Mouse (Mus musculus): ENCODE data around the gene Gm10974. TPM values are rescaled to one million over a fixed set of nuclear protein-coding genes. Genes with fewer than 3 reads are reported as not detected.

The Gm10974 gene
- total and polyA plus RNA-seq, 3 experiments = not detected

DNA sequence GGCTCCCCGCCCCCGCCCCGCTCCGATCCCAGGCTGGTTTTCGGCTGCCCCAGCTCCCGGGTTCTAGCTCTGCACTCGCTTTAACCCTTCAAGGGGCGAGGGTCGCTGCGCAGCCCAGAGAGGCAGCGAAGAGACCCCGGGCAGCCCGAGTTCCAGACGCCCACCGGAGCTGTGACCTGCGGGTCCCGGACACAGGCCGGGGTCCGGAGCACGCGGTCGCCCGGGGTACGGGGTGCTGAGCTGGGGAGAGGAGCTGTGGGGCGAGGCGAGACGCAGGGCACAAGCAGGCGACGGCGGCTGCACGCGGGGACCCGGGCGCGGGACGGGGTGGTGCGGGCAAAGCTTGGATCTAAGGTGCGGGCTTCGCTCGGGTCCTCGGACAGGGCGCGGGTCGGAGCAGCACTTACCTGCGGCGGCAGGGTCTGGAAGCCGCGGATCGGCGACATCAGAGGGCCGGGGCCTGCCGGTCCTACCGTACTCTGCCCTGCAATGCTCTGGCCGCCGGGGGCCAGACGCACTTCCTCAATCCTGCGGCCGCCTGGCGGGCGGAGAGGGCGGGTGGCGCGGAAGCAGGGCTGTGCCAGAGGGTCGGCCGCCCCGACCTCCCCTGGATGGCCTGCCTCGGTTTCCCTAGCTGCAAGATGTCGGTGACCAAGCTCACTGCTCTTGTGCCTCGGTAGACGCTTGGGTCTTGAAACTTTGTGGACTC is 22.3 kb downstream of the Gm10974 start, which contains the start of gene Lrrk1:
Lrrk1 (minus strand) TSS at position 538 of the 709 bp plus-strand sequence.
- 1% methylated on average over 70 of the region's 70 CpGs for WGBS
- peaks cover 9% of the 10 kb centered on the region for H3K4me1 ChIP-seq (ENCODE audit: control insufficient read depth, insufficient read depth, low read length)
- peaks cover 4% of the 10 kb centered on the region; the same call in 1 of the 2 replicates for H3K36me3 ChIP-seq (ENCODE audit: control insufficient read depth, insufficient read depth, low read length)
- H3K9ac ChIP-seq (ENCODE audit: low read depth, low read length) = peak within 1 kb of the TSS; percentile 90
- peak within 1 kb of the TSS; percentile 76 for H3K4me3 ChIP-seq
- H3K27ac ChIP-seq = peak within 1 kb of the TSS; percentile 88
- TF ChIP-seq EP300 (IDR thresholded peaks at IDR 0.05; ENCODE audit: insufficient read depth, low read depth, low read length) = 0 out of 2 replicates have a peak, but pooled peaks have one; percentile 6
- peak; percentile 54 for TF ChIP-seq POLR2A (IDR thresholded peaks at IDR 0.05; ENCODE audit: insufficient read depth, low read depth, low read length)
- TF ChIP-seq CTCF (IDR thresholded peaks at IDR 0.05) = peak; percentile 80
- DNase-seq = peak; percentile 83 to 84
- intact Hi-C loops (cut with DNase I) = loop anchor here (2.0 to 5.0 kb wide), 2 partner anchors 46 to 285 kb away; no protein-coding TSS in a partner anchor
- H3K27me3 ChIP-seq (ENCODE audit: control insufficient read depth, insufficient read depth, low read length) = no peaks in the 10 kb centered on the region
- H3K79me2 ChIP-seq (replicated peaks; ENCODE audit: control insufficient read depth, insufficient read depth, low read length) = no peaks in the 10 kb centered on the region

DNA sequence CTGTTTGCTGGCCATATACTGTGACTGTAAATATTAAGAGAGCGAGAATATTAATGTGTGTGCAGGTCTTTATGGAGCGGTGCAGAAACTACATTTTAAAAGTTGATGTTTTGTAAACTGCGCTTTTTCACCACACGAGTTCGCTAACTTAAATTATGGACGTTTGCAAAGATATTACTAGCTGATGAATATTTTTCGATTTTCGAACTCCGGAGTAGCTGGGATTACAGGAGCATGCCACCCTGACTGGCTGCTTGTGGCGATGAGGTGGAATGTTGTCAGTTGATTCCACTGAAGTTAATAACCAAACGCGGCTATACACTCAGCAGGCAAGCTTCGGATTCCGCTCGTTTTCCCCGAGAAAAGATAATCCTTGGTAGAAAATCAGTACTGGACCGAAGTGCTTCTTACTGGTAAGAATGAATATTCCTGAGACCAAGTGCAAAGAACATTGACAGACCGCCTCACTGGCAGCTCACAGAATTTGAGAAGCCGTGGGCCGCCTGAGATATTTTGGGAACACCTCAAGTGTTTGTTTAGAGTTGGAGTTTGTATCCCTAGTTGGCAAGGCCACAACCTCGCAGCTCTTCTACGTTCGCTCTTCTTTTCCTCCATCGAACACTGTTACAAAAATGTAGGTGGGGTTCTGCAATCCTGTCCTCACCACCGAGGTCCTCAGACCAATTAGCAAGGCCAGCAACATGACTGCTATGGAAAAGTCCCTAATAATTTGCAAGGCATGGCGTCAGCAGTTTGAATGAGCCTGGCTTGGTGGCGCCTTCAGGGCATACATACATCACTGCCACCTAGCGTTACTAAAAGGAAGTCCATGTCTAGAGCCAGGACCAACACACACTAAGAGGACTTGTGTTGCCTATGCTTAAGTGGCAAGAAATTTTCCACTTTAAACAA is 23.2 kb downstream of the Gm10974 start:
- Histone ChIP-seq H3K36me3 (ENCODE audit: control insufficient read depth, insufficient read depth, low read length) (peaks cover 4% of the 10 kb centered on the region; the same call in 1 of the 2 replicates), H3K27me3 (ENCODE audit: control insufficient read depth, insufficient read depth, low read length) (no peaks in the 10 kb centered on the region), H3K9ac (ENCODE audit: low read depth, low read length) (peak overlapping the region; percentile 90), H3K4me1 (ENCODE audit: control insufficient read depth, insufficient read depth, low read length) (peaks cover 5% of the 10 kb centered on the region), H3K27ac (peak overlapping the region; percentile 88), H3K79me2 (replicated peaks; ENCODE audit: control insufficient read depth, insufficient read depth, low read length) (no peaks in the 10 kb centered on the region), H3K4me3 (peak overlapping the region; percentile 76)
- 8% methylated on average over 28 of the region's 28 CpGs for WGBS
- intact Hi-C loops (cut with DNase I) = loop anchor here (1.0 to 5.0 kb wide), 3 partner anchors 47 to 286 kb away; no protein-coding TSS in a partner anchor
- TF ChIP-seq EP300 (IDR thresholded peaks at IDR 0.05; ENCODE audit: insufficient read depth, low read depth, low read length) (peak; percentile 89), CTCF (IDR thresholded peaks at IDR 0.05) (no peak; the same call in none of the 2 replicates), POLR2A (IDR thresholded peaks at IDR 0.05; ENCODE audit: insufficient read depth, low read depth, low read length) (peak; percentile 28; the same call in 1 of the 2 replicates)
- DNase-seq = peak; percentile 66 to 82

DNA sequence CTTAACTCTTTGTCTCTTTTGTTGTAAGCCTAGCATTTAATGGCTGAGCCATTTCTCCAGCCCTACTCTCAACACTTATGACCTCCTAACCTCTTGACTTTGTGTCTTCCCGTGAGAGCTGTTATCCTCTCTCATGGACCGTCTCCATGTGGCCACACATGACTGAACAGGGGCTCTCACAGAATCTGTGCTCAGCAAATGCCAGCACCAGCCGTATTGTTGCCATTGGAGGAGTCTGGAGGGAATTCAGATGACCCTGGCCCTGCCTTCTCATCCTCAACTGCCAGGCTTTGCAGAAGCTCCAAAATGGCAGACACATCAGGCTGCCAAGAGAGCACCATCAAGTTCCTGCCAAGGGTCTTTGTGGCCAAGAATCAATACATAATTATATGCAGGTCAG is 31.6 kb downstream of the Gm10974 start:
- no peak for TF ChIP-seq POLR2A (IDR thresholded peaks at IDR 0.05; ENCODE audit: insufficient read depth, low read depth, low read length)
- TF ChIP-seq CTCF (IDR thresholded peaks at IDR 0.05) = no peak
- TF ChIP-seq EP300 (IDR thresholded peaks at IDR 0.05; ENCODE audit: insufficient read depth, low read depth, low read length) = no peak
- no peaks in the 10 kb centered on the region for H3K36me3 ChIP-seq (ENCODE audit: control insufficient read depth, insufficient read depth, low read length)
- WGBS = 77% methylated on average over 3 of the region's 3 CpGs
- H3K79me2 ChIP-seq (replicated peaks; ENCODE audit: control insufficient read depth, insufficient read depth, low read length) = no peaks in the 10 kb centered on the region
- H3K9ac ChIP-seq (ENCODE audit: low read depth, low read length) = no peak overlapping the region
- no peak overlapping the region for H3K4me3 ChIP-seq
- no peak for DNase-seq
- intact Hi-C loops (cut with DNase I) = no loop called here
- H3K27me3 ChIP-seq (ENCODE audit: control insufficient read depth, insufficient read depth, low read length) = no peaks in the 10 kb centered on the region
- H3K4me1 ChIP-seq (ENCODE audit: control insufficient read depth, insufficient read depth, low read length) = no peaks in the 10 kb centered on the region
- no peak overlapping the region for H3K27ac ChIP-seq

DNA sequence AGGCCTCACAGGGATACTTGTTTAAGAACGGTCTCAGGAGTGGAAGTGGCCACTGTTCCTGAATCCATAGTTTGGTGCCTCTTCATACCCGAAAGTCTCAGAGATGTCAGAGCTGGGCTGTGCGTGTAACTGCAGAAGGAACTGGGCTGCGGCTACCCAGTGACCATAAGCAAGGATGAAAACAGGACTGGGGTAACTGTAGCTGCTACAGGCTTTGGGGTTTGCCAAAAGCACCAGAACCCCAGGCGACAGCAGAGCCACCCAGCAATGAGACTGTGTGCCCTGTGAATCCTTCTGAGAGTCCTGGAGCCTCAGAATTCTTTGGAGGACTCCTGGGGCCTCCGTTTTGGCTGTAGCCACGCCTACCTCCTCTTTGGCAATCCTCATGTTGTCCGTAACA is 35.9 kb downstream of the Gm10974 start:
- H3K4me3 ChIP-seq = no peak overlapping the region
- DNase-seq = no peak
- TF ChIP-seq POLR2A (IDR thresholded peaks at IDR 0.05; ENCODE audit: insufficient read depth, low read depth, low read length) (no peak), EP300 (IDR thresholded peaks at IDR 0.05; ENCODE audit: insufficient read depth, low read depth, low read length) (no peak), CTCF (IDR thresholded peaks at IDR 0.05) (no peak)
- H3K9ac ChIP-seq (ENCODE audit: low read depth, low read length) = no peak overlapping the region
- WGBS = 81% methylated on average over 8 of the region's 8 CpGs
- peaks cover 12% of the 10 kb centered on the region for H3K4me1 ChIP-seq (ENCODE audit: control insufficient read depth, insufficient read depth, low read length)
- no peak overlapping the region for H3K27ac ChIP-seq
- H3K36me3 ChIP-seq (ENCODE audit: control insufficient read depth, insufficient read depth, low read length) = no peaks in the 10 kb centered on the region
- no peaks in the 10 kb centered on the region for H3K79me2 ChIP-seq (replicated peaks; ENCODE audit: control insufficient read depth, insufficient read depth, low read length)
- intact Hi-C loops (cut with DNase I) = no loop called here
- H3K27me3 ChIP-seq (ENCODE audit: control insufficient read depth, insufficient read depth, low read length) = no peaks in the 10 kb centered on the region

DNA sequence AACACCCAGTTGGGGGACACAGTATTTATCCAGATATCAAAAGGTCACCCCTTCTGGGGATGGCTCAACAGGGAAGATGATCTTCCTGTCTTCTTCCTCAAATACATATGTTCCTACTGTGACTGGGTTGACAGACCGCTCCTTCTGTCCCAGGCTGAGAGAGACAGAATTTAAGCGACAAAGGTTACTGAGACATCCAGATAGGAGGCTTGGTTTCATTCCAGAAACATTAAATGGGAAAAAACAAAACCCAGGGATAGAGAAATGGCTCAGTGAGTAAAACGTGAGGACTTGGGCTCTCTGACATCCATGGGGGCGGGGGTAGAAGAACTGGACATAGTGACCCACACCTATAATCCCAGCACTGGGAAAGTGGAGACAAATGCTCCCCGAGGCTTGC is 37.2 kb downstream of the Gm10974 start:
- Histone ChIP-seq H3K27me3 (ENCODE audit: control insufficient read depth, insufficient read depth, low read length) (no peaks in the 10 kb centered on the region), H3K9ac (ENCODE audit: low read depth, low read length) (no peak overlapping the region), H3K79me2 (replicated peaks; ENCODE audit: control insufficient read depth, insufficient read depth, low read length) (no peaks in the 10 kb centered on the region), H3K4me1 (ENCODE audit: control insufficient read depth, insufficient read depth, low read length) (peaks cover 13% of the 10 kb centered on the region), H3K27ac (no peak overlapping the region), H3K4me3 (no peak overlapping the region), H3K36me3 (ENCODE audit: control insufficient read depth, insufficient read depth, low read length) (no peaks in the 10 kb centered on the region)
- intact Hi-C loops (cut with DNase I) = no loop called here
- TF ChIP-seq CTCF (IDR thresholded peaks at IDR 0.05) (no peak), POLR2A (IDR thresholded peaks at IDR 0.05; ENCODE audit: insufficient read depth, low read depth, low read length) (no peak), EP300 (IDR thresholded peaks at IDR 0.05; ENCODE audit: insufficient read depth, low read depth, low read length) (no peak)
- no peak for DNase-seq
- WGBS = 86% methylated on average over 5 of the region's 5 CpGs
